Mouse (Mus musculus) olfactory bulb, adult 2 months (tissue): ENCODE results near the gene Thsd4.

Experiments
- CTCF ChIP-seq: fragments of 200-500 bp; IDR thresholded peaks from 2 replicates; pipeline ENCODE4 v1.5.1; 2012; ENCODE audit warnings: low read depth, mild to moderate bottlenecking, low read length, moderate library complexity; ENCODE audit not compliant: insufficient read depth
- POLR2A ChIP-seq: fragments of 200-500 bp; IDR thresholded peaks from 2 replicates; pipeline ENCODE4 v1.6.1; 2012; ENCODE audit warnings: mild to moderate bottlenecking, low read depth, low read length, moderate library complexity; ENCODE audit not compliant: insufficient read depth

- TF ChIP-seq CTCF: no peak
- no peak for TF ChIP-seq POLR2A
Measured at GRCm38 (mm10) chr9:60551238-60551637, 29.4 kb upstream of the Thsd4 start.
